Mouse (Mus musculus): Measurements from ENCODE around the gene Map3k4. TPM values are rescaled to one million over a fixed set of nuclear protein-coding genes. Genes with fewer than 3 reads are reported as not detected.

The Map3k4 gene
- polyA plus RNA-seq, 2 experiments = 5.0 to 9.6 TPM

GRCm38 (mm10) chr17:12179766-12180165, 138.8 kb downstream of the Map3k4 start:
- H3K9ac ChIP-seq (replicated peaks) = 0 out of 2 replicates have a peak overlapping the region, but pooled peaks have one; percentile 9
- no peak overlapping the region for H3K4me3 ChIP-seq (ENCODE audit: insufficient read depth in 1 of 2, low read depth in 2 of 2, low read length in 2 of 2)
- no peaks in the 10 kb centered on the region for H3K27me3 ChIP-seq (ENCODE audit: control insufficient read depth, insufficient read depth, low read length)
- 57% methylated on average over 2 of the region's 2 CpGs for WGBS (ENCODE audit: insufficient replicate concordance)
- H3K27ac ChIP-seq = no peak overlapping the region; the same call in 1 of the 2 replicates
- H3K9me3 ChIP-seq (ENCODE audit: control insufficient read depth, low read length) = no peaks in the 10 kb centered on the region
- no peak overlapping the region for H3K4me2 ChIP-seq (ENCODE audit: low read depth)
- peaks cover 14% of the 10 kb centered on the region for H3K36me3 ChIP-seq (replicated peaks; ENCODE audit: control insufficient read depth, insufficient read depth, low read depth)
- ATAC-seq (ENCODE audit: insufficient read depth) (no peak), DNase-seq (ENCODE audit: low read depth in 3 of 3, low spot score in 3 of 3) (no peak)
- no peak for TF ChIP-seq CTCF (IDR thresholded peaks at IDR 0.05; ENCODE audit: low read depth)
- TF ChIP-seq EP300 (IDR thresholded peaks at IDR 0.05; ENCODE audit: low read depth) = no peak
- peaks cover 40 to 41% of the 10 kb centered on the region in 2 experiments for H3K4me1 ChIP-seq (replicated peaks; ENCODE audit: control insufficient read depth in 2 of 2, insufficient read depth in 2 of 2, low read length in 1 of 2)

GRCm38 (mm10) chr17:12179339-12179738, 139.3 kb downstream of the Map3k4 start:
- Histone ChIP-seq H3K27ac (no peak overlapping the region; the same call in 1 of the 2 replicates), H3K4me3 (ENCODE audit: insufficient read depth in 1 of 2, low read depth in 2 of 2, low read length in 2 of 2) (no peak overlapping the region), H3K4me2 (ENCODE audit: low read depth) (no peak overlapping the region), H3K4me1 (replicated peaks; ENCODE audit: control insufficient read depth in 2 of 2, insufficient read depth in 2 of 2, low read length in 1 of 2) (peaks cover 38 to 39% of the 10 kb centered on the region in 2 experiments), H3K9ac (replicated peaks) (no peak overlapping the region), H3K36me3 (replicated peaks; ENCODE audit: control insufficient read depth, insufficient read depth, low read depth) (peaks cover 19% of the 10 kb centered on the region), H3K27me3 (ENCODE audit: control insufficient read depth, insufficient read depth, low read length) (no peaks in the 10 kb centered on the region), H3K9me3 (ENCODE audit: control insufficient read depth, low read length) (no peaks in the 10 kb centered on the region)
- DNase-seq (ENCODE audit: low read depth in 3 of 3, low spot score in 3 of 3) (no peak), ATAC-seq (ENCODE audit: insufficient read depth) (no peak)
- WGBS (ENCODE audit: insufficient replicate concordance) = 86% methylated on average over 7 of the region's 7 CpGs
- TF ChIP-seq EP300 (IDR thresholded peaks at IDR 0.05; ENCODE audit: low read depth) (no peak), CTCF (IDR thresholded peaks at IDR 0.05; ENCODE audit: low read depth) (no peak)

Other genes with a start within 250 kb of the Map3k4 start
- 15.0 and 16.2 TPM in 2 replicates for gene Agpat4, start 200.1 kb downstream of the Map3k4 start, polyA plus RNA-seq (2012; rRNA removed)
- 10.5 and 12.1 TPM in 2 replicates for gene Agpat4, start 200.1 kb downstream of the Map3k4 start, polyA plus RNA-seq (2014; fragmentation: Nextera tagmentation; extraction: Ambion mirVana)
- gene Plg, start 59.8 kb upstream of the Map3k4 start, polyA plus RNA-seq (2012; rRNA removed) = 164 and 200 TPM in 2 replicates
- gene Plg, start 59.8 kb upstream of the Map3k4 start, polyA plus RNA-seq (2014; fragmentation: Nextera tagmentation; extraction: Ambion mirVana) = 202 and 224 TPM in 2 replicates
- gene Slc22a3, start 188.9 kb upstream of the Map3k4 start, polyA plus RNA-seq (2012; rRNA removed) = 0.53 and 0.97 TPM in 2 replicates
- gene Slc22a3, start 188.9 kb upstream of the Map3k4 start, polyA plus RNA-seq (2014; fragmentation: Nextera tagmentation; extraction: Ambion mirVana) = 0.56 and 0.78 TPM in 2 replicates